ENCODE assay signal across 38 mouse cellular contexts in the genomic region with DNA sequence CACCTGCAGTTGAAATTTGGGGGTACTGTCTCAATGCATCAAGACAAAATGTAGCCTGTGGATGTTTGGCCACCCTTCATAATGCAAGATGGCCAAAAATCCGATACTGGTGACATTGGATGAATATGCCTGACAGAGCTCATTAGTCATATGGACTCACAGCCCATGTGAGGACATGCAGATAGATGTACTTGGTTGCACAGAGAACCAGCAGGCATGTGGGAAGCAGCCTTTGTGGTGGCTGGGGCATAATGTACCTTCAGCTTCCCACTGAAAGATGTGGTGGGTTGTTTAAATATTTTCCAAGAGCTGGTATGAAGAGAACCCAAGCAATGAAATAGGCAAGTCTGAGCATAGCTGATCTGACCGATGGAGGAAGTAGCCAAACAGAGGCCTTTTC. TPM values are rescaled to one million over a fixed set of nuclear protein-coding genes. Genes with fewer than 3 reads are reported as not detected.
A peak's percentile ranks its signal among the peaks of the same experiment; 100 is the strongest.
DNase-seq lines count a peak whose midpoint lies in the region; ATAC-seq and TF ChIP-seq lines count a peak whose summit lies in the region.
"Had no signal": no experiment of that assay in that cellular context is flagged by ENCODE, and none has a peak within 500 bp of the region (broad histone marks: within the 10 kb centered on the region; RNA-seq: fewer than 3 reads in every experiment).

No protein-coding gene starts in this region.

- H3K9ac ChIP-seq in midbrain, embryonic 14.5 days (replicated peaks; ENCODE audit: low read length): no peak overlapping the region
- H3K9ac ChIP-seq: embryonic facial prominence, embryonic 15.5 days; forebrain, embryonic 13.5 days; heart, embryonic 13.5 days; hindbrain, embryonic 14.5 days; kidney, embryonic 15.5 days; liver, embryonic 14.5 days; midbrain, embryonic 12.5 days; neural tube, embryonic 13.5 days had no signal

- TF ChIP-seq CTCF in testis, adult 2 months (IDR thresholded peaks at IDR 0.05; ENCODE audit: control insufficient read depth, insufficient read depth, insufficient replicate concordance, low read depth, low read length): no peak

- peak overlapping the region; percentile 28; the same call in 1 of the 2 replicates for H3K4me3 ChIP-seq in testis, adult 2 months (ENCODE audit: control insufficient read depth, low read depth, low read length)
- no peak overlapping the region for H3K4me3 ChIP-seq in midbrain, embryonic 14.5 days (replicated peaks; ENCODE audit: low read depth, low read length)
- H3K4me3 ChIP-seq: embryonic facial prominence, embryonic 10.5 days; embryonic facial prominence, embryonic 15.5 days; forebrain, embryonic 13.5 days; heart, embryonic 13.5 days; kidney, embryonic 15.5 days; megakaryocyte, embryonic 14.5 days; midbrain, embryonic 12.5 days; neural tube, embryonic 13.5 days had no signal

- no peak overlapping the region for H3K27ac ChIP-seq in testis, adult 2 months (ENCODE audit: control insufficient read depth, insufficient read depth, low read depth, low read length)
- H3K27ac ChIP-seq in midbrain, embryonic 14.5 days (replicated peaks; ENCODE audit: low read depth, low read length): no peak overlapping the region
- H3K27ac ChIP-seq: embryonic facial prominence, embryonic 10.5 days; embryonic facial prominence, embryonic 15.5 days; forebrain, embryonic 13.5 days; heart, embryonic 13.5 days; hindbrain, embryonic 14.5 days; kidney, embryonic 15.5 days; liver, embryonic 14.5 days; midbrain, embryonic 12.5 days; neural tube, embryonic 13.5 days had no signal

- no peaks in the 10 kb centered on the region for H3K27me3 ChIP-seq in testis, adult 2 months (ENCODE audit: control insufficient read depth, insufficient read depth, low read length)
- no peaks in the 10 kb centered on the region for H3K27me3 ChIP-seq in midbrain, embryonic 14.5 days (ENCODE audit: control insufficient read depth, insufficient read depth, low read length)
- H3K27me3 ChIP-seq: embryonic facial prominence, embryonic 15.5 days; forebrain, embryonic 13.5 days; kidney, embryonic 15.5 days; midbrain, embryonic 12.5 days; neural tube, embryonic 13.5 days had no signal

- H3K9me3 ChIP-seq in midbrain, embryonic 14.5 days (ENCODE audit: control insufficient read depth, low read length): no peaks in the 10 kb centered on the region
- H3K9me3 ChIP-seq: embryonic facial prominence, embryonic 10.5 days; embryonic facial prominence, embryonic 15.5 days; forebrain, embryonic 13.5 days; heart, embryonic 13.5 days; kidney, embryonic 15.5 days; megakaryocyte, embryonic 14.5 days; midbrain, embryonic 12.5 days; neural tube, embryonic 13.5 days had no signal

- no peaks in the 10 kb centered on the region for H3K36me3 ChIP-seq in testis, adult 2 months (ENCODE audit: control insufficient read depth, insufficient read depth, low read length)
- no peaks in the 10 kb centered on the region for H3K36me3 ChIP-seq in midbrain, embryonic 14.5 days (ENCODE audit: control insufficient read depth, insufficient read depth, low read length)
- H3K36me3 ChIP-seq: embryonic facial prominence, embryonic 10.5 days; embryonic facial prominence, embryonic 15.5 days; heart, embryonic 13.5 days; kidney, embryonic 15.5 days; midbrain, embryonic 12.5 days; neural tube, embryonic 13.5 days had no signal

- no peak for ATAC-seq in midbrain, embryonic 14.5 days (ENCODE audit: low FRiP score, low TSS enrichment)
- ATAC-seq: CD4-positive, CD25-positive, alpha-beta regulatory T cell, adult 4 months; forebrain, embryonic 13.5 days had no signal

- H3K4me2 ChIP-seq in midbrain, embryonic 14.5 days (ENCODE audit: low read length): no peak overlapping the region
- H3K4me2 ChIP-seq: embryonic facial prominence, embryonic 15.5 days; forebrain, embryonic 13.5 days; heart, embryonic 13.5 days; hindbrain, embryonic 14.5 days; kidney, embryonic 15.5 days; midbrain, embryonic 12.5 days; neural tube, embryonic 13.5 days had no signal

- H3K4me1 ChIP-seq in testis, adult 2 months (ENCODE audit: control insufficient read depth, insufficient read depth, low read length): peaks cover 6% of the 10 kb centered on the region
- H3K4me1 ChIP-seq in midbrain, embryonic 14.5 days (ENCODE audit: control insufficient read depth, insufficient read depth, low read length): no peaks in the 10 kb centered on the region
- H3K4me1 ChIP-seq: embryonic facial prominence, embryonic 10.5 days; embryonic facial prominence, embryonic 15.5 days; forebrain, embryonic 13.5 days; midbrain, embryonic 12.5 days; neural tube, embryonic 13.5 days had no signal

- 76% methylated on average over 2 of the region's 2 CpGs for WGBS in midbrain, embryonic 14.5 days

- peak; percentile 47 for DNase-seq in layer of hippocampus, adult 11-12 months (ENCODE audit: low spot score)
- DNase-seq in layer of hippocampus, postnatal 10 days (ENCODE audit: low spot score in 2 of 2): no peak
- no peak for DNase-seq in testis, postnatal 14 days (ENCODE audit: low spot score)
- peak; percentile 27 for DNase-seq in layer of hippocampus, adult 9-10 months (ENCODE audit: low spot score)
- DNase-seq in midbrain, embryonic 14.5 days: no peak
- DNase-seq in retina, postnatal 1 day: no peak
- DNase-seq: adrenal gland, postnatal 25 days; cerebellum, adult 2 months; cerebellum, postnatal 25 days; gastrocnemius, postnatal 36 days; heart, postnatal 10 days; kidney, adult 11 months; kidney, postnatal 25 days; liver; lung, adult 2 months; lung, postnatal 36 days; right cerebral cortex, postnatal 25 days; spleen, adult 18-20 months; thymus, adult 2 months; thymus, postnatal 4 days had no signal

- no peak for TF ChIP-seq POLR2A in testis, adult 2 months (IDR thresholded peaks at IDR 0.05; ENCODE audit: control insufficient read depth, low read depth, low read length)

RNA-seq across cellular contexts. Expression of gene 4930562C15Rik, which starts 1.4 kb away (rescaled TPM):
- total RNA-seq in layer of hippocampus, postnatal 10 days (2021): not detected
- polyA plus RNA-seq in testis, adult 2 months (2012; rRNA removed): 55.3 and 61.1 TPM in 2 replicates
- 0.42 and 0.61 TPM in 2 replicates for polyA plus RNA-seq in midbrain, embryonic 14.5 days (2014; fragmentation: Nextera tagmentation; extraction: Ambion mirVana)
- total RNA-seq: adrenal gland, adult 18-20 months; adrenal gland, postnatal 25 days; gastrocnemius, adult 18-20 months; gastrocnemius, postnatal 36 days; heart, adult 8-10 months; heart, postnatal 10 days; left cerebral cortex, adult 18-20 months; left cerebral cortex, postnatal 14 days had no signal
- polyA plus RNA-seq: brain, embryonic 14.5 days; cerebellum, adult 2 months; liver, embryonic 14.5 days had no signal

RNA-seq across cellular contexts. Expression of gene Cdip1, which starts 43.8 kb away (rescaled TPM):
- 100 to 1,000 TPM; 137 to 139 TPM for total RNA-seq in layer of hippocampus, postnatal 10 days (2021)
- polyA plus RNA-seq in testis, adult 2 months (2012; rRNA removed): 55.2 and 57.0 TPM in 2 replicates
- polyA plus RNA-seq in midbrain, embryonic 14.5 days (2014; fragmentation: Nextera tagmentation; extraction: Ambion mirVana): 98.1 and 103 TPM in 2 replicates

RNA-seq across cellular contexts. Expression of gene Ubald1, which starts 46.3 kb away (rescaled TPM):
- 10 to 100 TPM; 68.9 to 74.7 TPM for total RNA-seq in layer of hippocampus, postnatal 10 days (2021)
- 65.2 and 75.6 TPM in 2 replicates for polyA plus RNA-seq in testis, adult 2 months (2012; rRNA removed)
- 49.4 and 53.2 TPM in 2 replicates for polyA plus RNA-seq in midbrain, embryonic 14.5 days (2014; fragmentation: Nextera tagmentation; extraction: Ambion mirVana)

RNA-seq across cellular contexts. Expression of gene Mgrn1, which starts 52.2 kb away (rescaled TPM):
- 100 to 1,000 TPM; 164 to 168 TPM for total RNA-seq in layer of hippocampus, postnatal 10 days (2021)
- polyA plus RNA-seq in testis, adult 2 months (2012; rRNA removed): 29.1 and 29.6 TPM in 2 replicates
- polyA plus RNA-seq in midbrain, embryonic 14.5 days (2014; fragmentation: Nextera tagmentation; extraction: Ambion mirVana): 117 and 123 TPM in 2 replicates

Comparison
In these comparisons a context has a peak if more than half of its experiments do, and no peak if none do; other contexts are left out.
1. DNase-seq: peak in layer of hippocampus, adult 11-12 months (single experiment) and layer of hippocampus, adult 9-10 months (single experiment); none in layer of hippocampus, postnatal 10 days (0 of 2), testis, postnatal 14 days (single experiment), midbrain, embryonic 14.5 days (single experiment) and retina, postnatal 1 day (single experiment).
2. RNA of gene 4930562C15Rik, which starts 1.4 kb away (polyA plus RNA-seq): 55.3 to 61.1 TPM in testis, adult 2 months; 0.42 to 0.61 TPM in midbrain, embryonic 14.5 days; every median in the first group is over 10 times any median in the second.